Mouse (Mus musculus) hindbrain, embryonic 11.5 days (tissue): Measurements from ENCODE around the gene Plppr3. TPM values are rescaled to one million over a fixed set of nuclear protein-coding genes. Genes with fewer than 3 reads are reported as not detected.
A peak's percentile ranks its signal among the peaks of the same experiment; 100 is the strongest.

Source experiments
- ATAC-seq: fragments of 200-750 bp; cut with Nextera tagmentation; 2 replicates; pipeline ENCODE4 v1.8.0; 2017; ENCODE audit warnings: mild to moderate bottlenecking, moderate TSS enrichment, moderate library complexity; ENCODE audit not compliant: low FRiP score
- DNase-seq: peaks from one replicate; pipeline ENCODE4 v3.0.0-alpha.2; 2015; ENCODE audit warnings: low spot score
- H3K27ac ChIP-seq: fragments of 300-500 bp; sonication (generic); 2 replicates; pipeline ENCODE4 v1.5.1; 2014; ENCODE audit warnings: mild to moderate bottlenecking, low read depth, low read length
- H3K27me3 ChIP-seq: fragments of 300-500 bp; sonication (generic); 2 replicates; pipeline ENCODE4 v1.6.1; 2014; ENCODE audit warnings: mild to moderate bottlenecking, low read length, moderate library complexity, mixed read lengths; ENCODE audit not compliant: control insufficient read depth, insufficient read depth
- H3K36me3 ChIP-seq: fragments of 300-500 bp; sonication (generic); 2 replicates; pipeline ENCODE4 v1.6.1; 2014; ENCODE audit warnings: mild to moderate bottlenecking, low read length, moderate library complexity, mixed read lengths; ENCODE audit not compliant: control insufficient read depth, insufficient read depth
- H3K4me1 ChIP-seq: fragments of 300-500 bp; sonication (generic); replicated peaks from 2 replicates; pipeline ENCODE4 v1.6.1; 2014; ENCODE audit warnings: low read length, mixed read lengths; ENCODE audit not compliant: control insufficient read depth, insufficient read depth
- H3K4me2 ChIP-seq: fragments of 300-500 bp; sonication (generic); replicated peaks from 2 replicates; pipeline ENCODE4 v1.6.1; 2014; ENCODE audit warnings: mild to moderate bottlenecking, low read depth, low read length
- H3K4me3 ChIP-seq: fragments of 300-500 bp; sonication (generic); 2 replicates; pipeline ENCODE4 v1.5.1; 2014; ENCODE audit warnings: low read depth, low read length
- H3K9ac ChIP-seq: fragments of 300-500 bp; sonication (generic); 2 replicates; pipeline ENCODE4 v1.6.1; 2014; ENCODE audit warnings: low read depth, low read length
- H3K9me3 ChIP-seq: fragments of 300-500 bp; sonication (generic); 2 replicates; pipeline ENCODE4 v1.6.1; 2016; ENCODE audit warnings: low read length; ENCODE audit not compliant: control insufficient read depth
- WGBS: fragments of 180-500 bp; shearing (Covaris S2); extraction: QIAGEN DNeasy Blood & Tissue Kit; methylation state at CpG from one replicate; pipeline ENCODE4 v1.1.7; 2014; 5-methylcytosine and 5-hydroxymethylcytosine counted together
- polyA plus RNA-seq: library from polyadenylated mRNA; unstranded; fragments of >200 nt; fragmentation: Nextera tagmentation; extraction: Ambion mirVana; gene quantifications from 2 replicates; pipeline ENCODE4 v1.2.1, GENCODE M21; 2014

Gene Plppr3
- polyA plus RNA-seq, 1 experiment from 2014 or later = 150 TPM

DNA sequence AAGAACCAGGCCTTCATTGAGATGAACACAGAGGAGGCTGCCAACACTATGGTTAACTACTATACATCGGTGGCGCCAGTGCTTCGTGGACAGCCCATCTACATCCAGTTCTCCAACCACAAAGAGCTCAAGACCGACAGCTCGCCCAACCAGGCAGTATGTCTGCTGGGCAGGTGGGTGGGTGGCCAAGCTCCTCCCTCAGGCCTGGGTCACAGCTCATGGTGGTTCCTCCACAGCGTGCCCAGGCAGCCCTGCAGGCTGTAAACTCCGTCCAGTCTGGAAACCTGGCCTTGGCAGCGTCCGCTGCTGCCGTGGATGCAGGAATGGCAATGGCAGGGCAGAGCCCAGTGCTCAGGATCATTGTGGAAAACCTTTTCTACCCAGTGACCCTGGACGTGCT, 15.3 kb downstream of the Plppr3 start:
- Histone ChIP-seq H3K4me2 (no peak overlapping the region), H3K36me3 (peaks cover 29% of the 10 kb centered on the region), H3K9me3 (no peaks in the 10 kb centered on the region), H3K4me3 (no peak overlapping the region), H3K27ac (no peak overlapping the region), H3K27me3 (no peaks in the 10 kb centered on the region), H3K4me1 (peaks cover 24% of the 10 kb centered on the region), H3K9ac (no peak overlapping the region)
- ATAC-seq (no peak), DNase-seq (no peak)
- WGBS = 95% methylated on average over 11 of the region's 11 CpGs

DNA sequence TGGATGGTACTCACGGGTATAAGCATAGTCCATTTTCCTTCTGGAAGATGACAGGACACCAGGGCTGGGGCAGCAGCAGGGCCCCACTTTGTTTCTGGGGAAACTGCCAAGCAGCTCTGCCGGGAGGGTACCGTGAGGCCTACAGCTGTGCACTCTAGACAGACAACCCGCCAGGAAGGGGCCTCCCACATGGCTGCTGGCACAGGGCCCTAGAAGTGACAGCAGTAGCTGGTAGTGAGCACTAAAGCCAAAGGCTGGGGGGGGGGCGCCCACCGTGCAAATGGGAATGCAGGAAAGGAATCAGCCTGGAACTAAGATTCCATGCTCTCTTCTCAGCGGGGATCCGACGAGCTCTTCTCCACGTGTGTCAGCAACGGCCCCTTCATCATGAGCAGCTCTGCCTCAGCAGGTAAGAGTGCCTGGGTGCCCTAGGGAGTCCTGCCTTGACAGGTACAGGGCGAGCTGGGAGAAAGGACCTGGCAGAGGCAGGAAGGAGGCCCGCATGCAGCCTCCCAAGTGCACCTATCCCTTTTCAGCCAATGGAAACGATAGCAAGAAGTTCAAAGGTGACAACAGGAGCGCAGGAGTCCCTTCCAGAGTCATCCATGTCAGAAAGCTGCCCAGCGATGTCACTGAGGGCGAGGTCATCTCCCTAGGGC, 15.9 kb downstream of the Plppr3 start:
- Histone ChIP-seq H3K9ac (no peak overlapping the region), H3K27ac (peak overlapping the region; percentile 24; the same call in 1 of the 2 replicates), H3K4me1 (peaks cover 24% of the 10 kb centered on the region), H3K9me3 (no peaks in the 10 kb centered on the region), H3K4me3 (no peak overlapping the region), H3K4me2 (no peak overlapping the region), H3K36me3 (peaks cover 29% of the 10 kb centered on the region), H3K27me3 (no peaks in the 10 kb centered on the region)
- DNase-seq (no peak), ATAC-seq (no peak)
- WGBS = 71% methylated on average over 16 of the region's 17 CpGs

DNA sequence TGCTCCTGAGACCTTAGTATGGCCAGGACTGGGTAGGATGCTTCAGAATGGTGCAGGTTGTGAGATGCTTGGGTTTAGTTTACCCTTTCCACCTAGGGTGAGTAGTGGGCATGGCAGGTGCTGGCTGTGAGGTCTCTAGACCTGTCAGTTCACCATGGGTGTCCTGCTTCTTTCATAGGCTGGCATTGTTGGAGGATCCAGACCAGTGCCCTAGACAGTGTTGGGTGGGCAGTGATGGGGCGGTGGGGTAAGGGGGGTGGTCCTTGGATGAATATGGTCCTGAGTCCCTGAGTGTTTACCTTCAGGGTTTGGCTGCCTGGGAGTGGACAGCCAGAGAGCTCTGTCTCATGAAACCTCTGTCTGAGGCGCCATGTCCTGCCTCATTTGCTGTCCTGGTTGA, 16.5 kb downstream of the Plppr3 start:
- H3K36me3 ChIP-seq = peaks cover 29% of the 10 kb centered on the region

DNA sequence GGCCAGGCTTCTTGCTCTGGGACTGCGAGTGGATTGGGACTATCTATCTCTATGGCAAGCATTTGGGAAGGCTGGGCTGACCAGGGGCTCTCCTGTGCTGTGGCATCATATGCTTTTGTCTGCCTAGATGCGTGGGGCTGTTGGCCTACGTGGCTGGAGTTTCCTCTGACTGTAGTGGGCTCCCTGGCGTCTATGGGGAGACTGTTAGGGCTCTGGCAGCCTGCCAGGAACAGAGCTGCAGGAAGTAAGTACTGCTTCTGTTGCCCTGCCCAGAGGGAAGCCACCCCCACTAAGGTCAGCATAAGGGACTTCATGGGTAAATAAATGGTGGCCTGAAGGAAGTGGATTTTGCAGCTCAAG, 17.0 kb downstream of the Plppr3 start:
- Histone ChIP-seq H3K4me1 (peaks cover 28% of the 10 kb centered on the region), H3K27me3 (no peaks in the 10 kb centered on the region), H3K27ac (0 out of 2 replicates have a peak overlapping the region, but pooled peaks have one; percentile 9), H3K9ac (peak overlapping the region; percentile 96; the same call in 1 of the 2 replicates), H3K4me2 (peak overlapping the region; percentile 99), H3K9me3 (no peaks in the 10 kb centered on the region), H3K36me3 (peaks cover 29% of the 10 kb centered on the region), H3K4me3 (peak overlapping the region; percentile 100)
- DNase-seq = peak; percentile 37
- WGBS = 47% methylated on average over 4 of the region's 4 CpGs
- no peak for ATAC-seq

More for the DNA sequence above, 16.5 kb downstream of the Plppr3 start:
- DNase-seq (no peak), ATAC-seq (no peak)
- H3K27me3 ChIP-seq = no peaks in the 10 kb centered on the region
- peak overlapping the region; percentile 99 for H3K4me2 ChIP-seq
- 87% methylated on average over 2 of the region's 2 CpGs for WGBS
- H3K4me3 ChIP-seq = peak overlapping the region; percentile 15
- peak overlapping the region; percentile 24; the same call in 1 of the 2 replicates for H3K27ac ChIP-seq
- no peaks in the 10 kb centered on the region for H3K9me3 ChIP-seq
- peaks cover 24% of the 10 kb centered on the region for H3K4me1 ChIP-seq
- H3K9ac ChIP-seq = 0 out of 2 replicates have a peak overlapping the region, but pooled peaks have one; percentile 96

DNA sequence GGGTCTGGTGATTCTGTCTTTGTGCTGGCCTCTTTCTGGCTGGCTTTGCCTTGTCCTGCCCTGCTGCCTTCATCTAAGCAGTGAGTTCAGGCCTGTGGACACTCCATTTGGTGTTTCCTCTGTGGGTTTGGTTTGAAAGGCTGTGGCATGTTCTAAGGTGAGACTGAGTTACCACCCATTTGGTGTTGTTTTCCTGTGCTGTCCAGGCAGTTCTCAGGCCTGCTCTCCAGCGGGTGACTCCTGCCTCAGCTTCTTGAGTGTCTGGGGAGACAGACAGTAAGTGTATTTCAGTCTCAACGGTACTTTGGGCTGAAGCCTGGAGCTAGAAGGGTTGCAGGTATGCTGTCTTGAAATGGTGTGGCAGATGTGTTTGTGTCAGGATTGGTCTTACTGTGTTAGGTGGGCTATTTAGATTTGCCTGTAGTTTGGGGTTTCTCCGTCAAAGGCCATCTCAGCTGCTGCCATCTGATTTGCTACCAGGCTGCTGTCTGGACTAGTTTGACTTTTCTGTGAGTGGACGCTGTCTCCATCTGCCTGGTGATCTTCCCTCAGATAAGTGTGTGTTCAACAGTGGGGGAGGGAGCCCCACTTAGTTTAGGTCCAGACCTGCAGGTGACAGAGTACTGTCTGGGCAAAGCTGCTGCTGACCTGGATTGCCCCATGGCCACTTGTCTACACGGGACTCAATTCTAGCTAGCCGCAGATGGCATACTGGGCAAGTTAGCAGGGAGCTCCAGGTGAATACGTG, 17.6 kb downstream of the Plppr3 start:
- Histone ChIP-seq H3K27me3 (no peaks in the 10 kb centered on the region), H3K4me1 (peaks cover 33% of the 10 kb centered on the region), H3K36me3 (peaks cover 26% of the 10 kb centered on the region), H3K9ac (peak overlapping the region; percentile 96), H3K4me2 (peak overlapping the region; percentile 99), H3K27ac (0 out of 2 replicates have a peak overlapping the region, but pooled peaks have one; percentile 9), H3K9me3 (no peaks in the 10 kb centered on the region), H3K4me3 (peak overlapping the region; percentile 100)
- 73% methylated on average over 7 of the region's 7 CpGs for WGBS
- no peak for DNase-seq
- ATAC-seq = no peak

DNA sequence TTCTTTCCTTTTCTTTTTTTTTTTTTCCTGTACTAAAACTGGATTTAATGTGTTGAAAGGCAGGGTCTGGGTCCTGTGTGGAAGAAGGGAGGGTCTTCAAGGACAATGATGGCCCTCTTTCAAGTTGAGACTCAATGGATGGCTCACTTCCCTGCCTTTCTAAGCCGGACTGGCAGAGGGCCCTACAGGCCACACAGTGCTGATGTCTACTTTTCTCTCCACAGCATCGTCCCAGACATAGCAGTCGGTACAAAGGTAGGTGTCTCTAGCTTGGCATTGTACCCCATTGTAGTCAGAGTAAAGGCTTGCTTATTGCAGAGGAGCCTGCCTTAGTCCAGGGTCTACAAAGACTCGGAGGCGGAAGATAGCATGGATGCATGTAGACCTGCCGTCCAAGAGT, 18.2 kb downstream of the Plppr3 start:
- no peak for DNase-seq
- Histone ChIP-seq H3K9ac (peak overlapping the region; percentile 96), H3K36me3 (peaks cover 20% of the 10 kb centered on the region), H3K4me1 (peaks cover 38% of the 10 kb centered on the region), H3K27ac (no peak overlapping the region), H3K27me3 (no peaks in the 10 kb centered on the region), H3K4me3 (peak overlapping the region; percentile 100), H3K9me3 (no peaks in the 10 kb centered on the region), H3K4me2 (peak overlapping the region; percentile 99)
- WGBS = 56% methylated on average over 6 of the region's 6 CpGs
- no peak for ATAC-seq

DNA sequence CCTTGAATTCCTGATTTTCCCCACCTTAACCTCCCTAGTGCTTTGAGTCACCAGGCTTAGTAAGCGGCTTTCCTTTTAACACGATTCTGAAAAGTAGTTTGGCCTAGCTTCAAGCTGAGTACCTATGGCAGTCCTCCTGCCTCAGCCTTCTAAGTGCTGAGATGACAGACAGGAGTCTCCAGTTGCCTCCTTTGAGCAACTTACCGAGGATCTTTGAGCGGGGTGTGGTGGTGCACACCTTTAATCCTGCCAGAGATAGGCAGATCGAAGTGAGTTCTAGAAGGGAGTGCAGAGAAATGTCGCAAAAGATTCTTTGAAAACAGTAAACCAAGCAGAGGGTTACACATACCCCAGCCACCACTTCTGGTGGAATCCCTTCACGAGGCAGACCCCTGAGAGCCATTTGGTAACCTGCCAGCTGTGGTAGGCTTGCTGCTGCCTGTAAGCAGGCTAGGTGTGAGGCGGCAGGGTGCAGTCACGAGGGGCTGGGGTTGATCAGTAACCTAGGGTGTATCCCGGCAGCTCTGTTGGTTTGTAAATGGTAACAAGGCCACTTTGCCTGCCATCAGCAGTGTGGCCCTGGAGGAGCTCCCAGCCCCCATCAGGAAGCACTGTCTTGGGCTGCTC, 18.8 kb downstream of the Plppr3 start:
- peak; percentile 30 for DNase-seq

DNA sequence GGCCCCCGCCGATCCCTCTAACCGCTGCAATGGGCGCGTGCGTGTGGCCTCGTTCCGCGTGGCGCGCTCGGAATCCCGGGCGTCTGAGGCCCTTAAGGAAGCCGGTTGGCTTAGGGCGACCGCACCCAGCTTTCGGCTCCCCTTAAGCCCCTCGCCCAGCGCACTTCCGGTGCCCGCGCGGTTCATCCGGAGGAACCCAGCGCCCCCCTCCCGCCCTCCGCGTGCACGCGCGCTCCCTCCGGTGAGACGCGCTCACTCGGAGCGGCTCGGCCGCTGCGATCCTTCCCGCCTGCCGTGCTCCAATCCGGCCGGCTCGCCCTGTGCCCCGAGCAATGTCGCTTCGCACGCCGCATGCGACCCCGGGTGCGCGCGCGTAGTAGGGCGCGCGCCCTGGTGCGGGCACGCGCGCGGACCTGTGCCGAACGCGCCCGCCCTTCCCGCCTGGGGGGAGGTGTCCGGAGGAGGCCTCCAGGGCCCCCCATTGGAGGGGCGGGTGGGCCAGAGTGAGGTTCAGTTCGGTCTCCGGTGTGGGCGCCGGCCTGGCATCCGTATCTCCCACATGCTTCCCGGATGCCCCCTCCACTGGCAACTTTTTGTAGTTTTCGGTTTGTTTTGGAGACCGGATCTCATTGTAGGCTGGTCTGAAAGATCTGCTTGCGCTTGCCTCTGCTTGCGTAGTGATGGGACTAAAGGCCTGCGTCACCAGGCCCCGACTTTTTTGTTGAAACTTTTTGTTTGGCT, 19.5 kb downstream of the Plppr3 start:
- Histone ChIP-seq H3K9me3 (no peaks in the 10 kb centered on the region), H3K27ac (peak overlapping the region; percentile 100), H3K4me1 (peaks cover 38% of the 10 kb centered on the region), H3K4me2 (peak overlapping the region; percentile 99), H3K36me3 (peaks cover 7% of the 10 kb centered on the region), H3K9ac (peak overlapping the region; percentile 96), H3K27me3 (no peaks in the 10 kb centered on the region), H3K4me3 (peak overlapping the region; percentile 100)
- DNase-seq = peak; percentile 87
- ATAC-seq = peak; percentile 56
- WGBS = 2% methylated on average over 81 of the region's 83 CpGs

More for the DNA sequence above, 18.8 kb downstream of the Plppr3 start:
- peaks cover 14% of the 10 kb centered on the region for H3K36me3 ChIP-seq
- ATAC-seq = no peak
- H3K9ac ChIP-seq = peak overlapping the region; percentile 96
- 4% methylated on average over 10 of the region's 10 CpGs for WGBS
- 0 out of 2 replicates have a peak overlapping the region, but pooled peaks have one; percentile 100 for H3K27ac ChIP-seq
- no peaks in the 10 kb centered on the region for H3K9me3 ChIP-seq
- H3K27me3 ChIP-seq = no peaks in the 10 kb centered on the region
- H3K4me2 ChIP-seq = peak overlapping the region; percentile 99
- H3K4me1 ChIP-seq = peaks cover 38% of the 10 kb centered on the region
- peak overlapping the region; percentile 100 for H3K4me3 ChIP-seq
